Mouse (Mus musculus): ENCODE measurements around the gene Lsg1. TPM values are rescaled to one million over a fixed set of nuclear protein-coding genes. Genes with fewer than 3 reads are reported as not detected.

Gene Lsg1
- 7.5 and 8.8 TPM in 2 replicates for polyA plus RNA-seq (2012; rRNA removed)

DNA sequence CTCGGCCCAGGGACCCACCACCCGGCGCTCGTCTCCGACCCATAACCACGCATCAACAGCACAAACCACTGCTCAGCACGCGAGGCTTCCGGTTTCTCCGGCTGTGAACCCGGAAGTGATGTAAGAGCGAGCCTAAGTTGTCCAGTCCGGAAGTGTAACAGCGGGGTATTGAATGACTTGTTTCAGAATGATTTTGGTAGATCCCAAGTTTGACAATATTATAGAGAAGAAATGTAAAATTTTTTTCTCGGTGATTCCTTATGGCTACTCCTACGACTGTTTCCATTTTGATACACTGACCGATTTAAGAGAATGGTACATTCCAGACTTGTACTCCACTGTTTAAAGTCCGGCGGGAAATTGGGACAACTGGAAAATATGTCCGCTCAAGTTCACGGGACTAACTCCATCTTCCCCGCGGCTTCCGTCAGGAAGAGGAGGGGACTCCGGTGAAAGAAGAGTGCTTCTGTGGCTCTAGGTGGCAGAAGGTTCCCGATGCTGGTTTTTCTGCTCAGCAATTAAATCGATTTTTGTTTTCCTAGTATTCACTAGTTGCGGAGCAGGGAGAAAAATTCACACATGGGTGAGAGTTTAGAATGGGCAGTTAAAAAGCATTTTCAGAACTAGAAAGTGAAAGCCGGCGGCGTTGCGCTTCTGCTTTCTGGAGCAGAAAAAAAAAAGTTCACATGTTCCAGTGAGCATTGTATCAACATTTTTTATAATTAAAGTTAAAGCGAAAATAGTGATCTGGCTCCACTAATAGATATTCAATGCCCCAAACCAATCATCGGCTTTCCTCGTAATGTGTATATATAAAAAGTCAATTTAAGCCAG lies at the start of gene Lsg1:
TSS of gene Lsg1 (minus strand) at position 99 of the 834 bp plus-strand sequence.
- under 1% methylated on average over 35 of the region's 35 CpGs for WGBS

DNA sequence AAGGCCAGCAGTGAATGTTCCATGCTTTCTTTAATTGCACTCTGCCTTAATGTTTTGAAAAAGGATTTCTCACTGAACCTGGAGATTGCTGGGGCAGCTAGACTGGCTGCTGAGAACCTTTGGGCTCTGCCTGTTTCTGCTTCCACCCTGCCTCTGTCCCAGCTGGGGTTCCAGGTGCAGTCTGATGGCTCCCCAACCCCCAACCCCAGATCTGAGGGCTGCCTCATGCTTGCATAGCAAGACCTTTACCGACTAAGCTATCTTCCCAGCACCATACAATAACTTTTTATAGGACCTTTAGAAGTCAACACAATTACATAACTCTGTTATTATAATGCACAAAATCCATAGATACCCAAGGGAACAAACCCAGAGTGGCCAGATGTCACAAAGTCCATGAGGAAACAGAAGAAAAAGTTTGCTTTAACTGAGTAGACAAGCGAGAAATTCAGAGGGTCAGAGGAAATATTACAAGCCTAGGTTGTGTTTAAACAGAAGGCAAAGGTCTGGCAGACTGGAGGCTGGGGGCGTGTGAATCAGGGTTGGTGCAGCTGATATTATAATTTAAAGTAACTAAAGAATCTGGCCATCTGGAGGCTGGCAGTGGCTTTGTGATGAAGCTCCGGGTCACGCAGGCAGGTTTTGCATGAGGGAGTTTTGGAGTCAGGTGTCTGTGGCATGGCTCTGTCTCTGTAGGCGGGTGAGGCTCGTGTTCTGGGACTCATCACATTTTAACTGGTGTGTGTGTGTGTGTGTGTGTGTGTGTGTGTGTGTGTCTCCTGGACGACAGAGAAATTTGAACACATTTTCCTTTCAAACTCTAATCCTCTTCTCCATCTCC lies 46.7 kb upstream of the Lsg1 start:
- DNase-seq (ENCODE audit: low read depth, low spot score): peak; percentile 8
- 18% methylated on average over 8 of the region's 8 CpGs for WGBS

More for the DNA sequence above, at the start of gene Lsg1:
- peak; percentile 95 for DNase-seq (ENCODE audit: low read depth, low spot score)

- 92% methylated on average over 5 of the region's 5 CpGs for WGBS
- no peak for DNase-seq (ENCODE audit: low read depth, low spot score)
Observed at GRCm38 (mm10) chr16:30629509-30629908, 42.1 kb upstream of the Lsg1 start.

DNA sequence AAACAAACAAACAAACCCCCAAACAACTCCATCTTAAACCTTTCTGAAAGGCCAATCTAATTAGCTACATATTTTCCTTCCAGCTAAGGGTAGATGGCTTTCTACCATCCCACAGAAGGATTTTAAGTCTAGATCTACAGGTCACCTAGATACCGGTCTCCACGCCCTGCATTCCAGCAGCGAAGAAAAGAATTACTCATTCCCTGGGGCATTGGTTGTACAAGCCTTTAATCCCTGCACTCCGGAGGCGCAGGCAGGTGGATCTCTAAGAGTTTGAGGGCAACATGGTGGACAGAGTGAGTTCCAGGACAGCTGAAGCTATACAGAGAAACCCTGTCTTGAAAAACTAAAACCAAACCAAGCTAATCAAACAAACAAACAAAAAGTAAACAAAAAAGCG lies 41.0 kb upstream of the Lsg1 start:
- WGBS: 33% methylated on average over 6 of the region's 6 CpGs
- DNase-seq (ENCODE audit: low read depth, low spot score): no peak

DNA sequence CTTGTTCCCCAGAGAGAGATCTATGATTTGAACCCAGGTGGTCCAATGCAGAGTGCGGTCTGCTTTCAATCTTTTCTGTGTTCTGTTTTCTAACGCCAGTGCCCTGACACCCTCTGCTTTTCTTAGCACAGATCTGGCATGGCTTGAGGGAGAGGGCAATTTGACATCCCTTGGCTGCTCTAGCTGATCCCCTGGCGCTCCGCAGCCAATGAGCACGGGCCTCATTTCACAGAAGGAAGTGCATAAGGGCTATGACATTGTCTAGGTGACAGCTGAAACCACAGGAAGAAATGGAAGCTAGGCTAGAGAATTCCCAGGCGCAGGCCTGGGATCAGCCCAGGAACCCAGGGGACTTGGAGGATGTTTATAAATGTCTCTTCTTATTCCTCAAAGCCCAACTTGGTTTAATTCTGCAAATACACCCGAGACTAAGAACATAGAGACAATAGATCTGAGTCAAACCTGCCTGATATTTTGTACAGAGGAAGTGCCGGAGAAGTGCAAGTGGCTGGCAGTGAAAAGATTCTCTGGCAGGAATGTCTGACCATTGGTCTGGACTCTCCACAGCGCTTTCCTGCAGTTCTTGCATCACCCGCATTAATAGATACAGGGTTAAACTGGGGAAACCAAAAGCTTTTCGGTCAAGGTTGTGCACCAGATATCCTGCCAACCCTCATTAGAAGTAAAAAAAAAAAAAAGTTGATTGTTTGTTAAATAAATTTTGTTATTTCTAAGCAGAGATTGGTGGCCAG lies 40.4 kb upstream of the Lsg1 start:
- no peak for DNase-seq (ENCODE audit: low read depth, low spot score)
- 72% methylated on average over 11 of the region's 11 CpGs for WGBS

DNA sequence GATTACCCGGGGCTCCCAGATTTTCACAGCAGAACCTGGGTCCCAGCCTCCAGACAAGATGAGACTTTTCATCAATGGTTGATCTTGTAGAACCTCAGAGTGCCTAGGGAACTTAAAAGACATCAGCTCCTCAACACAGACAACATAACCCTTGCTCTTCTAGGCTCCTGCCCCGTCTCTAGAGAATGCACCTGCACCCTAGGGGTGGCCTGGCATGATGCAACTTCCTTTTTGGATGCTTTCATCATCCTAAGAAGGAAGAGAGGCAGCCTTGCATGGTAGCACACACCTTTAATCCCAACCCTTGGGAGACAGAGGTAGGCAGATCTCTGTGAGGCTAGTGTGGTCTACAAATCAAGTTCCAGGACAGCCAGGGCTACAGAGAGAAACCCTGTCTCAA lies 37.2 kb upstream of the Lsg1 start:
- 55% methylated on average over 2 of the region's 2 CpGs for WGBS
- DNase-seq (ENCODE audit: low read depth, low spot score): no peak

DNA sequence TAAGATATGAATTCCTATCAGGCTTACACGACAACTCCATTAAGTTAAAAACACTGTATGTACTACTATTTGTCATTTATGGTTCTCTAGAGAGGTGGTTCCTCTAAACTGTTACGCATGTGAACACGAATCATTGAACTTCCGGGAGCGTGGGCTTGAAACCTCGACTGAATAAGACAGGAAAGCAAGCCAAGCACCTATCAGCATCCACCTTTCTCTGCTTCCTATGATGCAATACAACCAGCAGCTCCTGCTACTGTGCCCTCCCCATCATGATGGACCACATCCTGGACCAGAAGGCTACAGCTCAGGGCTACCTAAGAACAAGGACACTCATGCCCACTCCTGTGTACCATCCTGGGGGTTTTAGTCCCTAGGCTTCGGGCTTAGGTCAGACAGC lies 36.3 kb upstream of the Lsg1 start:
- WGBS: 73% methylated on average over 7 of the region's 7 CpGs
- no peak for DNase-seq (ENCODE audit: low read depth, low spot score)

GRCm38 (mm10) chr16:30616281-30616680 lies 28.9 kb upstream of the Lsg1 start:
- no peak for DNase-seq (ENCODE audit: low read depth, low spot score)
- 86% methylated on average over 3 of the region's 3 CpGs for WGBS

- WGBS: 47% methylated on average over 6 of the region's 6 CpGs
- no peak for DNase-seq (ENCODE audit: low read depth, low spot score)
Observed at GRCm38 (mm10) chr16:30614705-30615317, 27.4 kb upstream of the Lsg1 start.

GRCm38 (mm10) chr16:30614122-30614521 lies 26.7 kb upstream of the Lsg1 start:
- 46% methylated on average over 5 of the region's 5 CpGs for WGBS
- no peak for DNase-seq (ENCODE audit: low read depth, low spot score)

- DNase-seq (ENCODE audit: low read depth, low spot score): no peak
- WGBS: 69% methylated on average over 7 of the region's 7 CpGs
Observed at GRCm38 (mm10) chr16:30613122-30613521, 25.7 kb upstream of the Lsg1 start.

DNA sequence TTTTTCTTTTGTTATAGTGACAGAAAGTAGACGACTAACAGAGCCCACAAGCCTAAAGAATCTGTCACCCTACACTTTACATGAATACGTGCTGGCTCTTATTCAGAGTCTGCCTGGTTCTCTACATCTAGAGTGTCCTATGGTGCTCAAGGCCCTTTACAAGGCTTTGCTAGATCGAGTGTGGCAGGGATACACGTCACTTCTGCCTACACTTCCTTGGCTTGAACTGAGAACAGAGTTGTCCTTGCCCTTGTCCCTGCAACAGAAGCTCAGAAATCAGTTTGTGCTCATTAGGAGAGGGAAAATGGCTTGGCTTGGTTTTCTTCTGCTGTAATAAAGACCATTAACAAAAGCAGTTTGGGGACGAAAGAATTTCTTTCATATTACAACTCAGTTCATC lies 23.9 kb upstream of the Lsg1 start:
- no peak for DNase-seq (ENCODE audit: low read depth, low spot score)
- WGBS: 82% methylated on average over 5 of the region's 5 CpGs

DNA sequence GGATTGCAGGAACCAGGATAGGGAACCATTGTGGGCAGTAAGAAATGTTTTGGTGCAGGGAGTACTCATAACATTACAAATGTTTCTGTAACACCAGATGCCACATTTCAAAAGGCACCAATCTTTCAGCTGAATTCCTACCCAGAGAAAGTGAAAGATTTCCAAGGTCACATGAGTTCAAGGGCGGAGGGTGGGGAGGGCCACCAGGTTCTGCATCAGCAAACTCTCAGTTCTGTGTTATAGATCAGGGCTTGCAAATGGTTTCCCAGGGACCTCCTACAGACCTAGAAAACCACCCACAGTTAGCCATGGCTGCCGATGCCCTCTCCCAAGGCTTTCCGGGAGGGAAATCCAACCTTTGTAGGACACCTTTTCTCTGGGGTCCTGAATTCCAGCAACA lies 20.5 kb upstream of the Lsg1 start:
- 85% methylated on average over 3 of the region's 3 CpGs for WGBS
- no peak for DNase-seq (ENCODE audit: low read depth, low spot score)

DNA sequence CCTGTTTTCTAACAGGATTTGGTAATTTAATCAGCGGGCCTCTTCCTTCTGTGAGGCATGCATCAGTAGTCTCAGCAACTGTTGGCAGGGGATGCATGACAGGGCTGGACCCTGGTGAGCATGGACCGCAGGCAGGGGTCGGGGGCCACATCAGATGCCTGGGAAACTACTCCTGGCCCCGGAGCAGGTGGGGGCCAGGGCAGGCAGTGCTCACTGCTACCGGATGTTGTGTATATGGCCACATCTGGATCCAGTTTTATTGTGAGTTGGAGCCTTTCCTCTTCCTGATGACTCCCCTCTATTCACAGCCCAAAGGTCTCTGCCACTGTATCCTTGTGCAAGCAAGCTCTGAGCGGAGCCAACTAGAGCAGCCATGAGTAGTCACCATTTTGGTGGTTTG lies 18.1 kb upstream of the Lsg1 start:
- 69% methylated on average over 6 of the region's 6 CpGs for WGBS

GRCm38 (mm10) chr16:30604807-30605137 lies 17.4 kb upstream of the Lsg1 start:
- WGBS: 84% methylated on average over 7 of the region's 7 CpGs
- no peak for DNase-seq (ENCODE audit: low read depth, low spot score)

More for the DNA sequence above, 18.1 kb upstream of the Lsg1 start:
- DNase-seq (ENCODE audit: low read depth, low spot score): no peak

DNA sequence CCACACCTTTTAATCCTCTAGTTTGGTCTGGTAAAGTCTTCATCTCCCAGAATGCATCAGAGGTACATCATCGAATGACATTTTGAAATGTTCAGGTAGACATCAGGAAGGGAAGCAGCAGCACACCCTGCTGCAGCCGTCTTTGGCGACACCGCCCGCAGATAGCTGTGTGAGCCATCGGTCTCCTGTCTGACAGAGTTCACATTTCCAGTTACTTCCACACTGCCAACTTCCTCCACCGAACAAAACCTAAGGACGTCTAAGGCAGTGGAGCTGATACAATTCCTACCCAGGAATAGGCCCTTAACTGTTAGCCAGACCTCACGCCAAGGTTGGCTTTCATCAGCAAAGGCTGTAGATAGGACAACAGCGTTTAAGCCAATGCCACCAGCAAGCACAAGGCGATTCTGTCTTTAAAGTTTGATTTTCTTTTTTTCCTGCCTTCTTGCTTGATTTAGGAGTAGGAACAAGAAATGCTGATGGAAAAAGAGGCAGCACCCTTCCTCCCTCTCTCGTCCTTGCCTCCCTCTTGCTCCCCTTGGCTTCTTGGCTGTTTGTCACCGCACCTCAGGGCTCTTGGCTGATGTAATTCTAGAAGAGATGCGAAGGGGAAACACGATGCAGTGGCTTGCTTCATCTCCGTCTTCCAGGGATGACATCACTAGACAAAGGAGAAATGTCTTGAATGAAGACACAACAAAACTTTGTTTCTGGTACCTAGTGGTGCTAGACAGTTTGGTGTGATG lies 16.8 kb upstream of the Lsg1 start:
- WGBS: 83% methylated on average over 16 of the region's 16 CpGs
- no peak for DNase-seq (ENCODE audit: low read depth, low spot score)

- 68% methylated on average over 9 of the region's 9 CpGs for WGBS
- no peak for DNase-seq (ENCODE audit: low read depth, low spot score)
Observed at GRCm38 (mm10) chr16:30603531-30603842, 16.1 kb upstream of the Lsg1 start.

- DNase-seq (ENCODE audit: low read depth, low spot score): no peak
- 49% methylated on average over 18 of the region's 18 CpGs for WGBS
Observed at GRCm38 (mm10) chr16:30602684-30603530, 15.5 kb upstream of the Lsg1 start.
